In genomic region chr2:64961381-64961780, GRCm38 (mm10) we compare ENCODE assay signal across 25 mouse cellular contexts.
DNase-seq lines count a peak whose midpoint lies in the region; ATAC-seq and TF ChIP-seq lines count a peak whose summit lies in the region.
"Had no signal": no experiment of that assay in that cellular context is flagged by ENCODE, and none has a peak within 500 bp of the region (broad histone marks: within the 10 kb centered on the region; RNA-seq: fewer than 3 reads in every experiment).

No protein-coding gene starts in this region.

- no peak overlapping the region for H3K4me3 ChIP-seq in kidney, embryonic 15.5 days (replicated peaks)
- no peak overlapping the region for H3K4me3 ChIP-seq in layer of hippocampus, adult 2 months
- no peak overlapping the region for H3K4me3 ChIP-seq in lung, embryonic 16.5 days (ENCODE audit: low read length)
- no peak overlapping the region for H3K4me3 ChIP-seq in forebrain, embryonic 11.5 days (ENCODE audit: low read depth, low read length)
- H3K4me3 ChIP-seq: erythroblast, embryonic 14.5 days; forebrain, embryonic 13.5 days; heart, adult 2 months; heart, embryonic 10.5 days; heart, embryonic 13.5 days had no signal

- no peak for TF ChIP-seq CTCF in layer of hippocampus, adult 2 months (conservative IDR thresholded peaks at IDR 0.05)

- no peaks in the 10 kb centered on the region for H3K9me3 ChIP-seq in kidney, embryonic 15.5 days (replicated peaks)
- H3K9me3 ChIP-seq in lung, embryonic 16.5 days (ENCODE audit: control insufficient read depth, low read length), result no peaks in the 10 kb centered on the region
- H3K9me3 ChIP-seq in forebrain, embryonic 11.5 days (ENCODE audit: control insufficient read depth, low read length), result no peaks in the 10 kb centered on the region
- H3K9me3 ChIP-seq: forebrain, embryonic 13.5 days; heart, embryonic 10.5 days; heart, embryonic 13.5 days had no signal

- 0 out of 2 replicates have a peak overlapping the region, but pooled peaks have one; percentile 27 for H3K27ac ChIP-seq in kidney, embryonic 15.5 days
- H3K27ac ChIP-seq in layer of hippocampus, adult 2 months, result peak overlapping the region; percentile 64
- H3K27ac ChIP-seq in lung, embryonic 16.5 days (ENCODE audit: low read length), result no peak overlapping the region
- no peak overlapping the region for H3K27ac ChIP-seq in forebrain, embryonic 11.5 days (ENCODE audit: low read depth, low read length)
- H3K27ac ChIP-seq: forebrain, embryonic 13.5 days; heart, adult 2 months; heart, embryonic 10.5 days; heart, embryonic 13.5 days; hindbrain, embryonic 14.5 days had no signal

- peaks cover 3% of the 10 kb centered on the region; the same call in 1 of the 2 replicates for H3K4me1 ChIP-seq in kidney, embryonic 15.5 days
- H3K4me1 ChIP-seq in lung, embryonic 16.5 days (replicated peaks; ENCODE audit: control insufficient read depth, insufficient read depth, low read length), result peaks cover 12% of the 10 kb centered on the region
- no peaks in the 10 kb centered on the region; the same call in 1 of the 2 replicates for H3K4me1 ChIP-seq in forebrain, embryonic 11.5 days (replicated peaks; ENCODE audit: control insufficient read depth, insufficient read depth, low read length)
- H3K4me1 ChIP-seq: forebrain, embryonic 13.5 days had no signal

- H3K27me3 ChIP-seq in kidney, embryonic 15.5 days, result no peaks in the 10 kb centered on the region
- no peaks in the 10 kb centered on the region for H3K27me3 ChIP-seq in lung, embryonic 16.5 days (ENCODE audit: control insufficient read depth, insufficient read depth, low read depth, low read length)
- H3K27me3 ChIP-seq in forebrain, embryonic 11.5 days (ENCODE audit: control insufficient read depth, insufficient read depth, low read length), result no peaks in the 10 kb centered on the region
- H3K27me3 ChIP-seq: forebrain, embryonic 13.5 days; heart, embryonic 13.5 days had no signal

- H3K9ac ChIP-seq in kidney, embryonic 15.5 days, result no peak overlapping the region
- no peak overlapping the region for H3K9ac ChIP-seq in lung, embryonic 16.5 days (ENCODE audit: low read length)
- no peak overlapping the region for H3K9ac ChIP-seq in forebrain, embryonic 11.5 days (ENCODE audit: low read length)
- H3K9ac ChIP-seq: forebrain, embryonic 13.5 days; heart, embryonic 13.5 days; hindbrain, embryonic 14.5 days had no signal

- WGBS in kidney, embryonic 15.5 days, result 72% methylated on average over 3 of the region's 3 CpGs
- WGBS in lung, embryonic 16.5 days, result 17% methylated on average over 3 of the region's 3 CpGs
- WGBS in forebrain, embryonic 11.5 days, result 70% methylated on average over 3 of the region's 3 CpGs

- H3K36me3 ChIP-seq in kidney, embryonic 15.5 days, result no peaks in the 10 kb centered on the region
- no peaks in the 10 kb centered on the region for H3K36me3 ChIP-seq in lung, embryonic 16.5 days (ENCODE audit: control insufficient read depth, insufficient read depth, low read length)
- H3K36me3 ChIP-seq in forebrain, embryonic 11.5 days (ENCODE audit: control insufficient read depth, insufficient read depth, low read length), result no peaks in the 10 kb centered on the region
- H3K36me3 ChIP-seq: heart, embryonic 10.5 days; heart, embryonic 13.5 days had no signal

- no peak for ATAC-seq in kidney, embryonic 15.5 days (replicated peaks; ENCODE audit: low FRiP score)
- peak; percentile 25; the same call in 1 of the 2 replicates for ATAC-seq in lung, embryonic 16.5 days (ENCODE audit: low read depth)
- ATAC-seq in forebrain, embryonic 11.5 days (replicated peaks; ENCODE audit: low FRiP score), result no peak
- ATAC-seq: forebrain, embryonic 13.5 days; forebrain, embryonic 16.5 days; Patski had no signal

- DNase-seq in kidney, adult 18-20 months, result no peak
- DNase-seq in layer of hippocampus, adult 2 months (ENCODE audit: low spot score in 2 of 2), result no peak
- no peak for DNase-seq in layer of hippocampus, postnatal 25 days (ENCODE audit: extremely low spot score in 1 of 2, low spot score in 1 of 2)
- DNase-seq in lung, postnatal 36 days, result no peak
- DNase-seq in retina, embryonic 14.5 days (ENCODE audit: low spot score), result peak; percentile 58
- no peak for DNase-seq in forebrain, embryonic 11.5 days (ENCODE audit: low spot score)
- DNase-seq: adrenal gland, postnatal 10 days; adrenal gland, postnatal 36 days; cerebellum, adult 18-20 months; cerebellum, adult 9-10 months; cerebellum, postnatal 14 days; gastrocnemius, postnatal 10 days; gastrocnemius, postnatal 36 days; heart, adult 2 months; heart, postnatal 14 days; heart, postnatal 4 days had no signal

- no peak overlapping the region for H3K4me2 ChIP-seq in kidney, embryonic 15.5 days
- no peak overlapping the region for H3K4me2 ChIP-seq in lung, embryonic 16.5 days (ENCODE audit: low read depth, low read length)
- H3K4me2 ChIP-seq in forebrain, embryonic 11.5 days (ENCODE audit: low read depth, low read length, severe bottlenecking), result no peak overlapping the region
- H3K4me2 ChIP-seq: forebrain, embryonic 13.5 days; heart, embryonic 13.5 days; hindbrain, embryonic 14.5 days had no signal

Comparison
In these comparisons a context has a peak if more than half of its experiments do, and no peak if none do; other contexts are left out.
1. H3K27ac ChIP-seq: peak in kidney, embryonic 15.5 days (single experiment) and layer of hippocampus, adult 2 months (single experiment); none in lung, embryonic 16.5 days (single experiment) and forebrain, embryonic 11.5 days (single experiment).